Mouse (Mus musculus) stomach, embryonic 14.5 days (tissue): ENCODE measurements at regions not wholly inside any gene's neighbourhood (a gene's known extent, or its start where the extent isn't known, plus 50 kb on each side); places are given as distances from the start of the nearest gene placed in this dataset.

ENCODE experiments used
- ATAC-seq: fragments of 200-750 bp; cut with Nextera tagmentation; 2 replicates; pipeline ENCODE4 v1.8.0; 2017; ENCODE audit warnings: low read depth, moderate TSS enrichment; ENCODE audit not compliant: insufficient number of reproducible peaks, insufficient read depth, low FRiP score
- H3K27ac ChIP-seq: fragments of 300-500 bp; sonication (generic); 2 replicates; pipeline ENCODE4 v1.5.1; 2014; ENCODE audit warnings: mild to moderate bottlenecking, low read length, moderate library complexity, mixed read lengths
- H3K27me3 ChIP-seq: fragments of 300-500 bp; sonication (generic); 2 replicates; pipeline ENCODE4 v1.6.1; 2014; ENCODE audit warnings: low read length, control low read depth, mixed read lengths; ENCODE audit not compliant: control insufficient read depth, insufficient read depth
- H3K36me3 ChIP-seq: fragments of 300-500 bp; sonication (generic); 2 replicates; pipeline ENCODE4 v1.6.1; 2014; ENCODE audit warnings: mild to moderate bottlenecking, control low read depth, low read length, moderate library complexity, mixed read lengths; ENCODE audit not compliant: control insufficient read depth, insufficient read depth
- H3K4me1 ChIP-seq: fragments of 300-500 bp; sonication (generic); 2 replicates; pipeline ENCODE4 v1.6.1; 2014; ENCODE audit warnings: low read length, control low read depth, mixed read lengths; ENCODE audit not compliant: control insufficient read depth, insufficient read depth
- H3K4me2 ChIP-seq: fragments of 300-500 bp; sonication (generic); replicated peaks from 2 replicates; pipeline ENCODE4 v1.6.1; 2014; ENCODE audit warnings: low read depth, low read length, control low read depth
- H3K4me3 ChIP-seq: fragments of 300-500 bp; sonication (generic); 2 replicates; pipeline ENCODE4 v1.5.1; 2014; ENCODE audit warnings: low read depth, low read length, control low read depth
- H3K9ac ChIP-seq: fragments of 300-500 bp; sonication (generic); replicated peaks from 2 replicates; pipeline ENCODE4 v1.6.1; 2014; ENCODE audit warnings: low read depth, mild to moderate bottlenecking, control low read depth, low read length, moderate library complexity, mixed read lengths
- H3K9me3 ChIP-seq: fragments of 300-500 bp; sonication (generic); 2 replicates; pipeline ENCODE4 v1.6.1; 2016; ENCODE audit warnings: low read depth, low read length, control low read depth; ENCODE audit not compliant: control insufficient read depth
- WGBS: fragments of 180-500 bp; shearing (Covaris S2); extraction: QIAGEN DNeasy Blood & Tissue Kit; methylation state at CpG from one replicate; pipeline ENCODE4 v1.1.7; 2014; 5-methylcytosine and 5-hydroxymethylcytosine counted together

- Histone ChIP-seq H3K36me3 (no peaks in the 10 kb centered on the region), H3K27ac (no peak overlapping the region), H3K4me3 (no peak overlapping the region), H3K9me3 (no peaks in the 10 kb centered on the region), H3K9ac (no peak overlapping the region), H3K4me2 (no peak overlapping the region), H3K27me3 (no peaks in the 10 kb centered on the region), H3K4me1 (peaks cover 20% of the 10 kb centered on the region)
- no peak for ATAC-seq
- WGBS: 73% methylated on average over 8 of the region's 8 CpGs
These were observed 61.4 kb downstream of the Mrpl23 start for GRCm38 (mm10) chr7:142593729-142594375.

GRCm38 (mm10) chr7:142595412-142595811 is 62.9 kb downstream of the Mrpl23 start:
- no peaks in the 10 kb centered on the region for H3K36me3 ChIP-seq
- no peak overlapping the region for H3K9ac ChIP-seq
- H3K4me2 ChIP-seq: no peak overlapping the region
- no peak for ATAC-seq
- H3K4me3 ChIP-seq: no peak overlapping the region
- no peaks in the 10 kb centered on the region for H3K27me3 ChIP-seq
- no peaks in the 10 kb centered on the region for H3K9me3 ChIP-seq
- H3K27ac ChIP-seq: no peak overlapping the region
- WGBS: 18% methylated on average over 1 of the region's 1 CpGs
- H3K4me1 ChIP-seq: peaks cover 20% of the 10 kb centered on the region

GRCm38 (mm10) chr7:142596211-142596610 is 63.7 kb downstream of the Mrpl23 start:
- Histone ChIP-seq H3K4me3 (no peak overlapping the region), H3K36me3 (no peaks in the 10 kb centered on the region), H3K4me2 (no peak overlapping the region), H3K9ac (no peak overlapping the region), H3K9me3 (no peaks in the 10 kb centered on the region), H3K4me1 (peaks cover 20% of the 10 kb centered on the region), H3K27me3 (no peaks in the 10 kb centered on the region), H3K27ac (no peak overlapping the region)
- WGBS: 91% methylated on average over 1 of the region's 1 CpGs
- no peak for ATAC-seq

GRCm38 (mm10) chr7:142597961-142598360 is 65.5 kb downstream of the Mrpl23 start:
- Histone ChIP-seq H3K4me1 (peaks cover 14% of the 10 kb centered on the region), H3K36me3 (no peaks in the 10 kb centered on the region), H3K27me3 (no peaks in the 10 kb centered on the region), H3K9me3 (no peaks in the 10 kb centered on the region), H3K9ac (no peak overlapping the region), H3K27ac (peak overlapping the region; percentile 71), H3K4me2 (no peak overlapping the region), H3K4me3 (no peak overlapping the region)
- no peak for ATAC-seq
- 47% methylated on average over 7 of the region's 7 CpGs for WGBS

- 74% methylated on average over 15 of the region's 15 CpGs for WGBS
- Histone ChIP-seq H3K36me3 (no peaks in the 10 kb centered on the region), H3K4me2 (no peak overlapping the region), H3K27ac (0 out of 2 replicates have a peak overlapping the region, but pooled peaks have one; percentile 6), H3K4me3 (no peak overlapping the region), H3K4me1 (peaks cover 9% of the 10 kb centered on the region), H3K9ac (no peak overlapping the region), H3K27me3 (no peaks in the 10 kb centered on the region), H3K9me3 (no peaks in the 10 kb centered on the region)
- no peak for ATAC-seq
These were observed 66.7 kb downstream of the Igf2 start for GRCm38 (mm10) chr7:142599942-142600341.

GRCm38 (mm10) chr7:142600400-142600799 is 66.2 kb downstream of the Igf2 start:
- H3K27ac ChIP-seq: 0 out of 2 replicates have a peak overlapping the region, but pooled peaks have one; percentile 6
- no peak overlapping the region for H3K4me2 ChIP-seq
- 13% methylated on average over 1 of the region's 1 CpGs for WGBS
- no peak overlapping the region for H3K9ac ChIP-seq
- H3K27me3 ChIP-seq: no peaks in the 10 kb centered on the region
- no peak for ATAC-seq
- H3K4me1 ChIP-seq: peaks cover 5% of the 10 kb centered on the region
- no peaks in the 10 kb centered on the region for H3K9me3 ChIP-seq
- H3K4me3 ChIP-seq: no peak overlapping the region
- no peaks in the 10 kb centered on the region for H3K36me3 ChIP-seq
